In the genomic region with DNA sequence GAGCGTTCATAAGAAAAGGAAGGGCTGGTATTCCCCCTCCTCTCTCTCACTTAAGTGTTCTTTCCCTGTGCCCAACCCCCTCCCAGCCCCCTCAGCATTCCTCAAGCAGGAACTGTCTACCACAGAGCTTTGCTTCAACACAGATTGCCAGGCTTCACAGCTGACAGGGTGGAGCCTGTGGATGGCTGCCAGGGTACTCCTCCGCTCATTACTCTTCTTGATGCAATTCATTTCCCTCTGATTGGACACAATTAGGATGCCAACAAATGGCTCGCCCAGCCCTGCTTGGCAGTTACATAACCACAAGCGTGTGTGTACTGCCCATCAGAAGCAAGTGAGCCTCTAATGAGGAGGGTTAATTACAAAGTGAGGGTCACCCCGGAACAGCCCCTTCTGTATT, we compare ENCODE assay signal across 10 mouse cellular contexts.
DNase-seq lines count a peak whose midpoint lies in the region; ATAC-seq lines count a peak whose summit lies in the region.
"Had no signal": no experiment of that assay in that cellular context is flagged by ENCODE, and none has a peak within 500 bp of the region (broad histone marks: within the 10 kb centered on the region; RNA-seq: fewer than 3 reads in every experiment).

No protein-coding gene starts in this region.

- WGBS in forebrain, embryonic 11.5 days: 60% methylated on average over 5 of the region's 5 CpGs
- 77% methylated on average over 5 of the region's 5 CpGs for WGBS in forebrain, embryonic 10.5 days
- 9% methylated on average over 5 of the region's 5 CpGs for WGBS in forebrain, embryonic 15.5 days
- 47% methylated on average over 5 of the region's 5 CpGs for WGBS in hindbrain, embryonic 15.5 days
- WGBS in lung, embryonic 16.5 days: 50% methylated on average over 5 of the region's 5 CpGs
- WGBS in stomach, embryonic 14.5 days: 51% methylated on average over 5 of the region's 5 CpGs

- no peaks in the 10 kb centered on the region for H3K4me1 ChIP-seq in forebrain, embryonic 11.5 days (replicated peaks; ENCODE audit: control insufficient read depth, insufficient read depth, low read length)
- H3K4me1 ChIP-seq in forebrain, embryonic 10.5 days: no peaks in the 10 kb centered on the region
- peaks cover 17% of the 10 kb centered on the region for H3K4me1 ChIP-seq in forebrain, embryonic 15.5 days
- no peaks in the 10 kb centered on the region for H3K4me1 ChIP-seq in hindbrain, embryonic 15.5 days (replicated peaks)
- H3K4me1 ChIP-seq in lung, embryonic 16.5 days (replicated peaks; ENCODE audit: control insufficient read depth, insufficient read depth, low read length): peaks cover 4% of the 10 kb centered on the region
- peaks cover 7% of the 10 kb centered on the region; the same call in 1 of the 2 replicates for H3K4me1 ChIP-seq in stomach, embryonic 14.5 days (ENCODE audit: control insufficient read depth, insufficient read depth, low read length)
- H3K4me1 ChIP-seq: limb, embryonic 12.5 days; stomach, embryonic 15.5 days had no signal

- no peak overlapping the region for H3K4me3 ChIP-seq in forebrain, embryonic 11.5 days (ENCODE audit: low read depth, low read length)
- no peak overlapping the region for H3K4me3 ChIP-seq in forebrain, embryonic 10.5 days
- H3K4me3 ChIP-seq in forebrain, embryonic 15.5 days: no peak overlapping the region
- no peak overlapping the region for H3K4me3 ChIP-seq in hindbrain, embryonic 15.5 days
- H3K4me3 ChIP-seq in lung, embryonic 16.5 days (ENCODE audit: low read length): no peak overlapping the region
- H3K4me3 ChIP-seq in stomach, embryonic 14.5 days (ENCODE audit: low read depth, low read length): no peak overlapping the region
- H3K4me3 ChIP-seq: limb, embryonic 12.5 days; stomach, embryonic 15.5 days had no signal

- no peaks in the 10 kb centered on the region for H3K36me3 ChIP-seq in forebrain, embryonic 11.5 days (ENCODE audit: control insufficient read depth, insufficient read depth, low read length)
- no peaks in the 10 kb centered on the region for H3K36me3 ChIP-seq in forebrain, embryonic 10.5 days (replicated peaks)
- no peaks in the 10 kb centered on the region for H3K36me3 ChIP-seq in forebrain, embryonic 15.5 days
- H3K36me3 ChIP-seq in hindbrain, embryonic 15.5 days: no peaks in the 10 kb centered on the region
- H3K36me3 ChIP-seq in lung, embryonic 16.5 days (ENCODE audit: control insufficient read depth, insufficient read depth, low read length): no peaks in the 10 kb centered on the region
- no peaks in the 10 kb centered on the region for H3K36me3 ChIP-seq in stomach, embryonic 14.5 days (ENCODE audit: control insufficient read depth, insufficient read depth, low read length)
- H3K36me3 ChIP-seq: limb, embryonic 12.5 days; stomach, embryonic 15.5 days had no signal

- no peaks in the 10 kb centered on the region for H3K9me3 ChIP-seq in forebrain, embryonic 11.5 days (ENCODE audit: control insufficient read depth, low read length)
- H3K9me3 ChIP-seq in forebrain, embryonic 10.5 days: no peaks in the 10 kb centered on the region
- peaks cover 1% of the 10 kb centered on the region for H3K9me3 ChIP-seq in forebrain, embryonic 15.5 days
- H3K9me3 ChIP-seq in hindbrain, embryonic 15.5 days: peaks cover 5% of the 10 kb centered on the region; the same call in 1 of the 2 replicates
- H3K9me3 ChIP-seq in lung, embryonic 16.5 days (ENCODE audit: control insufficient read depth, low read length): no peaks in the 10 kb centered on the region
- no peaks in the 10 kb centered on the region for H3K9me3 ChIP-seq in stomach, embryonic 14.5 days (ENCODE audit: control insufficient read depth, low read depth, low read length)
- H3K9me3 ChIP-seq: stomach, embryonic 15.5 days had no signal

- peak; percentile 86 for ATAC-seq in forebrain, embryonic 11.5 days (replicated peaks; ENCODE audit: low FRiP score)
- ATAC-seq in forebrain, embryonic 15.5 days (replicated peaks): peak; percentile 100
- peak; percentile 87 for ATAC-seq in hindbrain, embryonic 15.5 days (ENCODE audit: low FRiP score, low read depth)
- ATAC-seq in lung, embryonic 16.5 days (ENCODE audit: low read depth): peak; percentile 54
- ATAC-seq in stomach, embryonic 14.5 days (ENCODE audit: insufficient number of reproducible peaks, insufficient read depth, low FRiP score, low read depth): peak; percentile 58; the same call in 1 of the 2 replicates
- no peak for ATAC-seq in megakaryocyte progenitor cell, adult 5-6 weeks (replicated peaks; ENCODE audit: poor library complexity)

- no peak overlapping the region for H3K9ac ChIP-seq in forebrain, embryonic 11.5 days (ENCODE audit: low read length)
- no peak overlapping the region for H3K9ac ChIP-seq in forebrain, embryonic 15.5 days (replicated peaks)
- H3K9ac ChIP-seq in hindbrain, embryonic 15.5 days: no peak overlapping the region
- H3K9ac ChIP-seq in lung, embryonic 16.5 days (ENCODE audit: low read length): no peak overlapping the region
- no peak overlapping the region for H3K9ac ChIP-seq in stomach, embryonic 14.5 days (replicated peaks; ENCODE audit: low read depth, low read length)
- H3K9ac ChIP-seq: limb, embryonic 12.5 days; stomach, embryonic 15.5 days had no signal

- H3K4me2 ChIP-seq in forebrain, embryonic 11.5 days (ENCODE audit: low read depth, low read length, severe bottlenecking): no peak overlapping the region
- H3K4me2 ChIP-seq in forebrain, embryonic 15.5 days (replicated peaks): peak overlapping the region; percentile 13; the same call in 1 of the 2 replicates
- no peak overlapping the region for H3K4me2 ChIP-seq in hindbrain, embryonic 15.5 days
- no peak overlapping the region for H3K4me2 ChIP-seq in lung, embryonic 16.5 days (ENCODE audit: low read depth, low read length)
- no peak overlapping the region for H3K4me2 ChIP-seq in stomach, embryonic 14.5 days (replicated peaks; ENCODE audit: low read depth, low read length)
- H3K4me2 ChIP-seq: limb, embryonic 12.5 days; stomach, embryonic 15.5 days had no signal

- H3K27ac ChIP-seq in forebrain, embryonic 11.5 days (ENCODE audit: low read depth, low read length): no peak overlapping the region
- H3K27ac ChIP-seq in forebrain, embryonic 10.5 days: no peak overlapping the region
- peak overlapping the region; percentile 73 for H3K27ac ChIP-seq in forebrain, embryonic 15.5 days (replicated peaks)
- H3K27ac ChIP-seq in hindbrain, embryonic 15.5 days (replicated peaks): no peak overlapping the region
- no peak overlapping the region for H3K27ac ChIP-seq in lung, embryonic 16.5 days (ENCODE audit: low read length)
- H3K27ac ChIP-seq in stomach, embryonic 14.5 days (ENCODE audit: low read length): no peak overlapping the region
- H3K27ac ChIP-seq: limb, embryonic 12.5 days; stomach, embryonic 15.5 days had no signal

- H3K27me3 ChIP-seq in forebrain, embryonic 11.5 days (ENCODE audit: control insufficient read depth, insufficient read depth, low read length): no peaks in the 10 kb centered on the region
- no peaks in the 10 kb centered on the region for H3K27me3 ChIP-seq in forebrain, embryonic 10.5 days (ENCODE audit: poor library complexity, severe bottlenecking)
- no peaks in the 10 kb centered on the region for H3K27me3 ChIP-seq in forebrain, embryonic 15.5 days
- H3K27me3 ChIP-seq in hindbrain, embryonic 15.5 days: no peaks in the 10 kb centered on the region
- H3K27me3 ChIP-seq in lung, embryonic 16.5 days (ENCODE audit: control insufficient read depth, insufficient read depth, low read depth, low read length): no peaks in the 10 kb centered on the region
- no peaks in the 10 kb centered on the region for H3K27me3 ChIP-seq in stomach, embryonic 14.5 days (ENCODE audit: control insufficient read depth, insufficient read depth, low read length)
- H3K27me3 ChIP-seq: limb, embryonic 12.5 days; stomach, embryonic 15.5 days had no signal

- peak; percentile 74 for DNase-seq in forebrain, embryonic 11.5 days (ENCODE audit: low spot score)
- no peak for DNase-seq in forebrain, embryonic 10.5 days (ENCODE audit: extremely low spot score, low spot score)
- DNase-seq in adrenal gland, adult 2 months: peak; percentile 38
